8 mouse cellular contexts compared by ENCODE assay signal in genomic region chr10:96690868-96691302, GRCm38 (mm10).
DNase-seq lines count a peak whose midpoint lies in the region; ATAC-seq and TF ChIP-seq lines count a peak whose summit lies in the region.

No protein-coding gene starts in this region.

- H3K9me3 ChIP-seq in lung, embryonic 14.5 days (ENCODE audit: low read depth, low read length): no peaks in the 10 kb centered on the region
- no peaks in the 10 kb centered on the region for H3K9me3 ChIP-seq in hindbrain, embryonic 16.5 days (ENCODE audit: control insufficient read depth, low read length)

- peak; percentile 4 for DNase-seq in layer of hippocampus, adult 9-11 months
- DNase-seq in layer of hippocampus, adult 18-20 months (ENCODE audit: low spot score in 2 of 2): no peak
- peak; percentile 75 for DNase-seq in adrenal gland, adult 2 months
- peak; percentile 90 for DNase-seq in lung, embryonic 14.5 days
- peak; percentile 54 to 67 for DNase-seq in thymus, postnatal 36 days

- H3K4me2 ChIP-seq in lung, embryonic 14.5 days: peak overlapping the region; percentile 37
- no peak overlapping the region for H3K4me2 ChIP-seq in hindbrain, embryonic 16.5 days (ENCODE audit: low read length)

- no peaks in the 10 kb centered on the region for H3K27me3 ChIP-seq in lung, embryonic 14.5 days (ENCODE audit: insufficient read depth, low read length)
- no peaks in the 10 kb centered on the region for H3K27me3 ChIP-seq in hindbrain, embryonic 16.5 days (replicated peaks; ENCODE audit: control insufficient read depth, insufficient read depth, low read length)

- H3K4me3 ChIP-seq in lung, embryonic 14.5 days (ENCODE audit: low read depth, low read length): no peak overlapping the region
- H3K4me3 ChIP-seq in hindbrain, embryonic 16.5 days (ENCODE audit: low read length): no peak overlapping the region

- WGBS in lung, embryonic 14.5 days: 14% methylated on average over 2 of the region's 2 CpGs
- 25% methylated on average over 2 of the region's 2 CpGs for WGBS in hindbrain, embryonic 16.5 days

- ATAC-seq in inflammation-experienced regulatory T-cells, adult 6 months: peak; percentile 83
- peak; percentile 77 for ATAC-seq in lung, embryonic 14.5 days (ENCODE audit: insufficient read depth)
- no peak for ATAC-seq in megakaryocyte-erythroid progenitor cell, adult 5-6 weeks (replicated peaks; ENCODE audit: low FRiP score, low TSS enrichment, poor library complexity, severe bottlenecking)
- no peak for ATAC-seq in hindbrain, embryonic 16.5 days

- no peak for TF ChIP-seq CTCF in lung, embryonic 14.5 days (IDR thresholded peaks at IDR 0.05; ENCODE audit: low read depth)

- peak overlapping the region; percentile 65 for H3K27ac ChIP-seq in lung, embryonic 14.5 days (ENCODE audit: low read depth)
- H3K27ac ChIP-seq in hindbrain, embryonic 16.5 days (ENCODE audit: low read depth, low read length): no peak overlapping the region

- no peak overlapping the region for H3K9ac ChIP-seq in lung, embryonic 14.5 days
- no peak overlapping the region for H3K9ac ChIP-seq in hindbrain, embryonic 16.5 days (ENCODE audit: low read depth, low read length)

- H3K36me3 ChIP-seq in lung, embryonic 14.5 days (ENCODE audit: insufficient read depth): no peaks in the 10 kb centered on the region
- H3K36me3 ChIP-seq in hindbrain, embryonic 16.5 days (ENCODE audit: control insufficient read depth, insufficient read depth, low read length): no peaks in the 10 kb centered on the region

- H3K4me1 ChIP-seq in lung, embryonic 14.5 days (ENCODE audit: insufficient read depth): peaks cover 29% of the 10 kb centered on the region
- no peaks in the 10 kb centered on the region; the same call in 1 of the 2 replicates for H3K4me1 ChIP-seq in hindbrain, embryonic 16.5 days (ENCODE audit: control insufficient read depth, insufficient read depth, low read depth, low read length)

Comparison
In these comparisons a context has a peak if more than half of its experiments do, and no peak if none do; other contexts are left out.
1. DNase-seq: peak in layer of hippocampus, adult 9-11 months (single experiment), adrenal gland, adult 2 months (single experiment), lung, embryonic 14.5 days (single experiment) and thymus, postnatal 36 days (2 of 2); none in layer of hippocampus, adult 18-20 months (0 of 2).
2. ATAC-seq: peak in inflammation-experienced regulatory T-cells, adult 6 months (single experiment) and lung, embryonic 14.5 days (single experiment); none in megakaryocyte-erythroid progenitor cell, adult 5-6 weeks (single experiment) and hindbrain, embryonic 16.5 days (single experiment).